Mouse (Mus musculus): ENCODE measurements around the gene 2310022A10Rik.

DNA sequence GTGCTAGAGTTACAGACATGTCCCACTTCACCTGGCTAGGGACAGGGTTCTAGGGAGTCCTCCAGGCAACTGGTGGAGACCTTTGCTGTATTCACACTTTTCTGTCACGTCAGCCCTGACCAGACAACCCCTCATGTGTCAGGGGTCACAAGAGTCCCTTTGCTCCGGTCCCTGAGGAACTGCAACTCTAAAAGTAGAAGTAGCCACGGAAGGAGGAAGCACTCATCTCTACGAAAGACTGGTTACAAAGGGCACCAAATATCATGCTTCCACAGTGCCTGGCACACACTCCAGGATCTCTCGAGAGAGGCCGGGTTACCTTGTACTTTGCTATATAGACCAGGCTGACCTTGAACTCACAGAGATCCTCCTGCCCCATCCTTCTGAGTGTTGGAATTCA, 16.4 kb upstream of the 2310022A10Rik start:
- TF ChIP-seq CTCF (IDR thresholded peaks at IDR 0.05) (no peak), EP300 (IDR thresholded peaks at IDR 0.05) (no peak)
